Mouse (Mus musculus) neural tube, postnatal 0 days (tissue): ENCODE measurements around the gene Zfp600. TPM values are rescaled to one million over a fixed set of nuclear protein-coding genes. Genes with fewer than 3 reads are reported as not detected.

Experiments
- polyA plus RNA-seq: library from polyadenylated mRNA; unstranded; fragments of >200 nt; fragmentation: Nextera tagmentation; extraction: Ambion mirVana; gene quantifications from 2 replicates; pipeline ENCODE4 v1.2.1, GENCODE M21; 2015

Zfp600 gene
- polyA plus RNA-seq: not detected in 2 replicates

GRCm38 (mm10) chr4:146156524-146156923 lies at the start of gene Zfp600:
Gene Zfp600 (plus strand): TSS chr4:146156824.

Other genes with a start within 250 kb of the Zfp600 start
- 0.13 TPM in 1 of 2 replicates, not detected in the other for gene Zfp987, start 59.5 kb upstream of the Zfp600 start, polyA plus RNA-seq